Mouse (Mus musculus): ENCODE results near the gene Eif2ak4.
A peak's percentile ranks its signal among the peaks of the same experiment; 100 is the strongest.

Gene Eif2ak4

GRCm38 (mm10) chr2:118405568-118405967, 17.1 kb downstream of the Eif2ak4 start:
- no peak for DNase-seq (ENCODE audit: low read depth)

DNA sequence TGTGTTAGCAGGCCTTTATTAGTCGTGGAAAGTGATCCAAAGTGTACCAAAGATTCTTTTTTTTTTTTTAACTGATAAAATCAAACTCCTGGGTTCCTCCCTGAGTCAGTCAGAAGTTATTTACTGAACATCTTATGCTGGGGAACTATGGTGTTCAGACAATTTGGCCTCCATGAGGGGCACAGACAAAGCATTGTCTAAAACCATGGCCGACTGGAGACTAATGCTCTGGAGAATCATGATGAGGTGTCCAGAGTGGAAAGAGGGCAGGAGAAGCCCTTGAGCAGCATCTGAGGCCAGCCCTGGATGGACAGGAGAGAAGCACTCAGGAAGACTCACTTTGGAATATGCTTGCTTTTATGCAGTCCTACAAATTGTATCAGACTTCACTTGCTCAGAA, 18.4 kb downstream of the Eif2ak4 start:
- DNase-seq (ENCODE audit: low read depth), result no peak

GRCm38 (mm10) chr2:118408336-118408895, 20.0 kb downstream of the Eif2ak4 start:
- DNase-seq (ENCODE audit: low read depth), result no peak

DNA sequence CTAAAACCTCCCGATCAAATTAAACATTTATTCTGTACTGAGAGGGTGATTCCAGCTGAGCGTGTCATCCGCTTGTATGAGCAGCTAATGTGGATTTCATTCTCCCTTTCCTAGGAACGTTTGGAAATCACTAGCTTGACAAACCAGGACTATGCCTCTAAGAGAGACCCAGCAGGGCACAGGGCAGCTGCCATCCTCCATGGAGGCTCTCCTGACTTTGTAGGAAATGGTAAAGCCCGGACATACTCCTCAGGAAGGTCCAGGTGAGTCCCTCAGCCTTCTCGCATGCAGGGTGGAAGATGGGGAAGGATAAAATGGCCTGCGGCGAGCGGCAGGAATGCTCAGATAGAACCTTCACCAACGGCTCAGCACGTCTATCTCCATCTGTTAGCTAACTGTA, 24.4 kb downstream of the Eif2ak4 start:
- DNase-seq (ENCODE audit: low read depth), result no peak

- DNase-seq (ENCODE audit: low read depth), result no peak
Observed at GRCm38 (mm10) chr2:118415601-118416355, 27.4 kb downstream of the Eif2ak4 start.

GRCm38 (mm10) chr2:118418076-118418475, 29.7 kb downstream of the Eif2ak4 start:
- no peak for DNase-seq (ENCODE audit: low read depth)

- DNase-seq (ENCODE audit: low read depth), result no peak
Observed at GRCm38 (mm10) chr2:118421951-118422350, 33.5 kb downstream of the Eif2ak4 start.

DNA sequence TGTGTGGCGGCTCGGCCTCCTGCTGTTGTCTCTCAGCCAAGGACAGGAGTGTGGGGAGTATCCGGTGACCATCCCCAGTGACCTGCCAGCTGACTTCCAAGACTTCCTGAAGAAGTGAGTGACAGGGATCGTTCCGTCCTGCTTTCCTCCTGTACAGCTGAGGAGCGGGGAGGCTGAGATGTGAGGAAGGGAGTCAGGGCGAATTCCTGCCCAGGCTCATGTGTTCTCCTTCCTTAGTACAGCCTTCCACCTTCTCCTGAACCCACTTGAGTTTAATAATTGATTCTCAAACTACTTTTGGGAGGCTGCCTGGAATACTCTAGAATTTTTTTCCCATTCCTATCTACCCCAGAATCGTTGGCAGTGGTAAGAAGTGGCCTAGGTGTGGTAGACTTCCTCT, 34.0 kb downstream of the Eif2ak4 start:
- no peak for DNase-seq (ENCODE audit: low read depth)

GRCm38 (mm10) chr2:118428296-118428695, 39.9 kb downstream of the Eif2ak4 start:
- no peak for DNase-seq (ENCODE audit: low read depth)

DNA sequence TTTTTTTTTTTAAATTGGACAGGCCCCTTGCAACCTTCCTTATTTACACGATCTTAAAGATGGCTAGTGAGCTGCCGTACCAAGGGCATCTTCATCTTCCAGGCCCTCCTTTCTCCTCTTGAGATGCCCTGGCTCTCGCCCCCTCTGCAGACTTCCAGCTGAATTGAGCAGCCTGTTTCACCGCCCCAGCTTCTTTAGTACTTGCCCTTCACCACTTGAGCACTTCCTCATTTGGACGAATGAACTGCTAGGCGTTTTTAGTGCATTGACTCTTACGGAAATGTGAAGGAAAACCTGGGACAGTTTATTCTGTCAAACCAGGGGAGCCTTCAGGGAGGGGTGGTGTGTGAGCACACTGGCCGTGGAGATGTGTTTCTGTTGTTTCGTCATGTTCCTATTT, 40.9 kb downstream of the Eif2ak4 start:
- no peak for DNase-seq (ENCODE audit: low read depth)

GRCm38 (mm10) chr2:118430630-118431029, 42.2 kb downstream of the Eif2ak4 start:
- no peak for DNase-seq (ENCODE audit: low read depth)

GRCm38 (mm10) chr2:118431589-118431988, 43.2 kb downstream of the Eif2ak4 start:
- peak; percentile 45 for DNase-seq (ENCODE audit: low read depth)

DNA sequence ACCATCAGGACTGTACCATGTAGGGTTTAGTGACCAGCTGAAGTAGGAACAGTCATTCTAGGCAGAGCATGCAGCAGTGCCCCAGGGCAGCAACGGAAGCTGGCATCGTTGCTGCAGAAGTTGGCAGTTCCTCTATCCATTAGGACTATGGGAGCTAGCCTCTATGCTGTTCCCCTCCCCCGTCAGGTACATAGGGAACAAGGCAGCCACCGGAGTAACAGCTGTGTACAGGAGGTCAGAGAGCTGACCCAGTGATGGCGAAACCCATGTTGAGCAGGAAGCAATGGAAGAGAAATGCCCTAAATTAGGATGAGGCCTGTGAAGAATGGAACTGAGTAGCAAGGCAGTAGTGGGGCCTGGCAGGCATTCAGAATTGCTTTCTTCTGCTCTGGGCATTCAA, 53.8 kb downstream of the Eif2ak4 start:
- DNase-seq (ENCODE audit: low read depth), result no peak

- DNase-seq (ENCODE audit: low read depth), result no peak
Observed at GRCm38 (mm10) chr2:118442723-118443122, 54.3 kb downstream of the Eif2ak4 start.

- DNase-seq (ENCODE audit: low read depth), result no peak
Observed at GRCm38 (mm10) chr2:118445696-118446674, 57.6 kb downstream of the Eif2ak4 start.

- DNase-seq (ENCODE audit: low read depth), result peak; percentile 25
Observed at GRCm38 (mm10) chr2:118448181-118448580, 59.8 kb downstream of the Eif2ak4 start.

GRCm38 (mm10) chr2:118451056-118451455, 62.6 kb downstream of the Eif2ak4 start:
- DNase-seq (ENCODE audit: low read depth), result no peak

DNA sequence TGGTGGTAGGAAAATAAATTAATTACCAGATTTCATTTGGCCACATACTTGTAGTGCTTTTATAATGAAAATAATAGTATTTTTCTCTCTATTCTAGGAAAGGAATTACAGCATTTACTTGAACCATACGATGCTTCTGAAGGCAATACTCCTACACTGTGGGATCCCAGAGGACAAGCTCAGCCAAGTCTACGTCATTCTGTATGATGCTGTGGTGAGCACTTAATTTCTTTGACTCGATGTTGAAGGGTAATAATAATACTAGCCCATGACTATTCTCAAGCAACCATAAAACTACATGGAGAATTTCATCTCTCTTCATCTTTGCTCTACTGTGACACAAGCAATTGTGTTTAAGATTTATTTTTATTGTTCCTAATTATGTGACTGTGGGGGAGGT, 68.6 kb downstream of the Eif2ak4 start:
- no peak for DNase-seq (ENCODE audit: low read depth)

DNA sequence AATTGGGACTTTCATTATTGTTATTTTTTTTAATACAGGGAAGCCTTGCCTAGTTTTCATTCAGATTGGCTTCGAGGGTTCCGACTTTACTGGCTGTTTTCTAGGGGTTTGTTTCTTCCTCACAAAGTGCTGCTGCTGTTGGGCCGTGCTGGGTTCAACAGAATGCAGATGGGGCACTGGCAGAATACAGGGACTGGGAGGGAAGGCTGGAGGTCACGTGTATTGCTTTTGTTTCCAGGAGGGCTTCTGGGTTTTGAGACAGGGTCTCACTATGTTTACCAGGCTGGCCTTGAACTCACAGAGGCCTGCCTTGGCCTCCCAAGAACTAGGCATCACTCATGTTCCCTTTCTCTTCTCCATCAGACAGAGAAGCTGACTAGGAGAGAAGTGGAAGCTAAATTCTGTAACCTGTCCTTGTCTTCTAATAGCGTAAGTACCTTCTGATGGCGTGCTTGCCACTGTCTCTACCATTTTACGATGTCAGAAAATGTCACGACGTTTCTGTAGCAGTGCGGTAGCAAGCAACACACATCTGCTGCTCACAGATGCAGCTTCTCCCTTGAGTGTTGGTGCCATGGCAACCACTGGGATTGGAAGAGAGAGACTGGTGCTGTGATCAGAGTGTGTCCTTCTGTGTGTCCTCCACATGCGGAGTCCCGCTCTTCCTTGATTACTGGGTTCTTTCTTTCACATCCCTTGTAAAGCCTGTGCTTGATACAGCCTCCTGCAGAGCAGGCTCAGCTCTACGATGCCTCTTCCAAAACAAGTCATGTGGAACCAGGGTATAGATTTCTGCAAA, 69.2 kb downstream of the Eif2ak4 start:
- DNase-seq (ENCODE audit: low read depth), result no peak

DNA sequence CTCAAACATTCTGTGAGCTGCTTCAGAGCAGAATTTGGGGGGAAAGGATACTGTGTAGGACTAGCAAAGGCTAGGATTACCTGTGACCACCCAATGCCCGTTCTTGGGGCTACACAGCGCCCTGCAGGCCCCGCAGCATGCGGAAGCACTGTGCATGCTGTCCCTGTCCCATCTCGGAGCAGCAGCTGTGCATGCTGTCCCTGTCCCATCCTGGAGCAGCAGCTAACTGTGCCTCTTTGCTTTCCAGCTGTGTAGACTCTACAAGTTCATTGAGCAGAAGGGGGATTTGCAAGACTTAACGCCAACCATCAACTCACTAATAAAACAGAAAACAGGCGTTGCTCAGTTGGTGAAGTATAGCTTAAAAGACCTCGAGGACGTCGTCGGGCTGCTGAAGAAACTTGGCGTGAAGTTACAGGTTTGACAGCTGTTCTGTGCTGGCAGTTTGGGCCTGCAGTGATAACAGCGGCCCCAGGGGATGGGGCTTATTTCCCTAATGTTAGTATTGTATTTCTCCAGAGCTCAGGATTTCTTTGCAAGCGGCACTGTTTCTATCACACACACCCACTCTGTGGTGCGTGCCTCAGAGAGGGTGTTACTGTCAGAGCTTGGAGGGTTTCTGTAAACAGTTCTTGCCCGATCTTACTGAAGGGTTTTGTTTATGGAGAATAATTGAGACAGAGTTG, 73.2 kb downstream of the Eif2ak4 start:
- no peak for DNase-seq (ENCODE audit: low read depth)

DNA sequence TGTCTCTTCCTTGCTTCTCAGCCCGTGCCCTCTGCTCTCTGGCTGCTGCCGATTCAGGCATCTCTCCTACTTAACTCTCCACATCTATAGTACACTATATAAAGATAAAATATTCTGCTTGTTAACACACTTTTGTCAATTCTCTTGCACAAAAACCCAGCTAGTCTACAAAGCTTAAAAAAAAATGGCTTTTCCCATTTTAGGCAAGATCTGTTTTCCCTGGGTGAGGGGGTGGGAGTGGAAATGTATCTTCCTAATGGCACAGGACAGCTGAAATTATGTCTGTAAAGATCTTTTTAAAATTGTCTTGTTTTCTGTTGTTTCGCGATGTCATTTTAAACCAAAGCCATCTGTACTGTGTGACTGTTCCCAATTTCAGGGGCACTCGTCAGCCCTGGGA, 75.1 kb downstream of the Eif2ak4 start:
- no peak for DNase-seq (ENCODE audit: low read depth)
